Mouse (Mus musculus): Measurements from ENCODE around the gene Ptpru. TPM values are rescaled to one million over a fixed set of nuclear protein-coding genes. Genes with fewer than 3 reads are reported as not detected.

Ptpru gene
- polyA plus RNA-seq, 2 experiments, result 13.3 to 22.5 TPM

- no peak for ATAC-seq (ENCODE audit: low FRiP score, low read depth)
- TF ChIP-seq POLR2A (IDR thresholded peaks at IDR 0.05; ENCODE audit: borderline replicate concordance, extremely low read depth, insufficient read depth, insufficient read length), result no peak
- no peak overlapping the region for H3K27ac ChIP-seq (replicated peaks; ENCODE audit: low read depth, low read length)
Observed at GRCm38 (mm10) chr4:131825830-131826229, 12.3 kb downstream of the Ptpru start.

GRCm38 (mm10) chr4:131824939-131825338 lies 13.1 kb downstream of the Ptpru start:
- Histone ChIP-seq H3K9ac (ENCODE audit: low read depth, low read length, severe bottlenecking) (no peak overlapping the region), H3K27me3 (ENCODE audit: control insufficient read depth, insufficient read depth, low read length) (no peaks in the 10 kb centered on the region), H3K4me1 (ENCODE audit: control insufficient read depth, insufficient read depth, low read length) (peaks cover 6% of the 10 kb centered on the region; the same call in 1 of the 2 replicates), H3K4me2 (replicated peaks; ENCODE audit: low read depth, low read length, severe bottlenecking) (no peak overlapping the region), H3K9me3 (ENCODE audit: control insufficient read depth, low read length) (no peaks in the 10 kb centered on the region), H3K27ac (replicated peaks; ENCODE audit: low read depth, low read length) (no peak overlapping the region), H3K36me3 (ENCODE audit: control insufficient read depth, insufficient read depth, low read length) (no peaks in the 10 kb centered on the region), H3K4me3 (replicated peaks; ENCODE audit: low read length) (no peak overlapping the region)
- TF ChIP-seq POLR2A (IDR thresholded peaks at IDR 0.05; ENCODE audit: borderline replicate concordance, extremely low read depth, insufficient read depth, insufficient read length), result no peak
- DNase-seq (ENCODE audit: low spot score) (no peak), ATAC-seq (ENCODE audit: low FRiP score, low read depth) (no peak)
- WGBS, result 73% methylated on average over 3 of the region's 3 CpGs

More at GRCm38 (mm10) chr4:131825830-131826229, 12.3 kb downstream of the Ptpru start:
- Histone ChIP-seq H3K9ac (ENCODE audit: low read depth, low read length, severe bottlenecking) (no peak overlapping the region), H3K4me1 (ENCODE audit: control insufficient read depth, insufficient read depth, low read length) (peaks cover 6% of the 10 kb centered on the region; the same call in 1 of the 2 replicates), H3K9me3 (ENCODE audit: control insufficient read depth, low read length) (no peaks in the 10 kb centered on the region), H3K4me2 (replicated peaks; ENCODE audit: low read depth, low read length, severe bottlenecking) (no peak overlapping the region), H3K27me3 (ENCODE audit: control insufficient read depth, insufficient read depth, low read length) (no peaks in the 10 kb centered on the region), H3K4me3 (replicated peaks; ENCODE audit: low read length) (no peak overlapping the region), H3K36me3 (ENCODE audit: control insufficient read depth, insufficient read depth, low read length) (no peaks in the 10 kb centered on the region)
- WGBS, result 50% methylated on average over 8 of the region's 8 CpGs
- DNase-seq (ENCODE audit: low spot score), result no peak

GRCm38 (mm10) chr4:131822583-131822982 lies 15.5 kb downstream of the Ptpru start:
- H3K4me1 ChIP-seq (ENCODE audit: control insufficient read depth, insufficient read depth, low read length), result peaks cover 9% of the 10 kb centered on the region; the same call in 1 of the 2 replicates
- H3K27ac ChIP-seq (replicated peaks; ENCODE audit: low read depth, low read length), result no peak overlapping the region
- DNase-seq (ENCODE audit: low spot score) (no peak), ATAC-seq (ENCODE audit: low FRiP score, low read depth) (no peak)
- no peak overlapping the region for H3K9ac ChIP-seq (ENCODE audit: low read depth, low read length, severe bottlenecking)
- H3K9me3 ChIP-seq (ENCODE audit: control insufficient read depth, low read length), result no peaks in the 10 kb centered on the region
- no peaks in the 10 kb centered on the region for H3K27me3 ChIP-seq (ENCODE audit: control insufficient read depth, insufficient read depth, low read length)
- no peak overlapping the region for H3K4me2 ChIP-seq (replicated peaks; ENCODE audit: low read depth, low read length, severe bottlenecking)
- WGBS, result 84% methylated on average over 3 of the region's 3 CpGs
- H3K4me3 ChIP-seq (replicated peaks; ENCODE audit: low read length), result no peak overlapping the region
- no peaks in the 10 kb centered on the region; the same call in 1 of the 2 replicates for H3K36me3 ChIP-seq (ENCODE audit: control insufficient read depth, insufficient read depth, low read length)
- TF ChIP-seq POLR2A (IDR thresholded peaks at IDR 0.05; ENCODE audit: borderline replicate concordance, extremely low read depth, insufficient read depth, insufficient read length), result no peak

- Histone ChIP-seq H3K4me1 (ENCODE audit: control insufficient read depth, insufficient read depth, low read length) (0 out of 2 replicates have a peak, but pooled peaks cover 2% of the 10 kb centered on the region), H3K27ac (replicated peaks; ENCODE audit: low read depth, low read length) (no peak overlapping the region), H3K4me2 (replicated peaks; ENCODE audit: low read depth, low read length, severe bottlenecking) (no peak overlapping the region), H3K4me3 (replicated peaks; ENCODE audit: low read length) (no peak overlapping the region), H3K9me3 (ENCODE audit: control insufficient read depth, low read length) (no peaks in the 10 kb centered on the region), H3K36me3 (ENCODE audit: control insufficient read depth, insufficient read depth, low read length) (no peaks in the 10 kb centered on the region; the same call in 1 of the 2 replicates), H3K9ac (ENCODE audit: low read depth, low read length, severe bottlenecking) (no peak overlapping the region), H3K27me3 (ENCODE audit: control insufficient read depth, insufficient read depth, low read length) (no peaks in the 10 kb centered on the region)
- 58% methylated on average over 16 of the region's 16 CpGs for WGBS
- ATAC-seq (ENCODE audit: low FRiP score, low read depth) (no peak), DNase-seq (ENCODE audit: low spot score) (no peak)
- TF ChIP-seq POLR2A (IDR thresholded peaks at IDR 0.05; ENCODE audit: borderline replicate concordance, extremely low read depth, insufficient read depth, insufficient read length), result no peak
Observed at GRCm38 (mm10) chr4:131821161-131821731, 16.8 kb downstream of the Ptpru start.

GRCm38 (mm10) chr4:131818926-131819325 lies 19.2 kb downstream of the Ptpru start:
- no peak overlapping the region for H3K4me2 ChIP-seq (replicated peaks; ENCODE audit: low read depth, low read length, severe bottlenecking)
- no peaks in the 10 kb centered on the region for H3K9me3 ChIP-seq (ENCODE audit: control insufficient read depth, low read length)
- H3K27me3 ChIP-seq (ENCODE audit: control insufficient read depth, insufficient read depth, low read length), result no peaks in the 10 kb centered on the region
- no peak overlapping the region for H3K4me3 ChIP-seq (replicated peaks; ENCODE audit: low read length)
- H3K9ac ChIP-seq (ENCODE audit: low read depth, low read length, severe bottlenecking), result no peak overlapping the region
- no peak for ATAC-seq (ENCODE audit: low FRiP score, low read depth)
- no peak for TF ChIP-seq POLR2A (IDR thresholded peaks at IDR 0.05; ENCODE audit: borderline replicate concordance, extremely low read depth, insufficient read depth, insufficient read length)
- 47% methylated on average over 23 of the region's 23 CpGs for WGBS
- 0 out of 2 replicates have a peak, but pooled peaks cover 2% of the 10 kb centered on the region for H3K4me1 ChIP-seq (ENCODE audit: control insufficient read depth, insufficient read depth, low read length)
- no peak for DNase-seq (ENCODE audit: low spot score)
- no peaks in the 10 kb centered on the region; the same call in 1 of the 2 replicates for H3K36me3 ChIP-seq (ENCODE audit: control insufficient read depth, insufficient read depth, low read length)
- H3K27ac ChIP-seq (replicated peaks; ENCODE audit: low read depth, low read length), result no peak overlapping the region
